Mouse (Mus musculus): ENCODE data around the gene Hist2h3c1.
"Not testable (repeated sequence)": the region's sequence is repeated elsewhere in the genome, so short reads cannot be mapped to it uniquely, and the experiment has no call there.

Gene Hist2h3c1

DNA sequence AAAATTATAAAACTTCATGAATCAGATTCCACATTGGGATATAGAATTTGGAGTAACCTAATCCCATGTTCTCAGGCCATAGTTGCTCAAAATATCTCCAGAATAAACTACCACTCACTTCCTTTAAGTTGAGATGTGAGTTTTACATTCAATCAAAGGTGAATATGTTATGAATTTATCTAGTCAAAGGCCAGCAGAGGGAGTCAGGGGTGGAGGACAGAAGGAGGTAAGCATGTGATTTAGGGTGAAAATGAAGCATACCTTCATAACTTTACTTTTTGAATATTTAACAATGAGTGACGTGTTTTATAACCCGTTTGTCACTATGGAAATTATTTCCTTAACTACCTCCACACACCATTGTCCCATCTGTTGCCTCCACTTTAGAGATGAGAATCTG, 11.6 kb upstream of the Hist2h3c1 start:
- DNase-seq (ENCODE audit: low read depth, low spot score), result peak; percentile 35

- no peak for DNase-seq (ENCODE audit: low read depth, low spot score)
Measured at GRCm38 (mm10) chr3:96235836-96236235, 10.6 kb upstream of the Hist2h3c1 start.

DNA sequence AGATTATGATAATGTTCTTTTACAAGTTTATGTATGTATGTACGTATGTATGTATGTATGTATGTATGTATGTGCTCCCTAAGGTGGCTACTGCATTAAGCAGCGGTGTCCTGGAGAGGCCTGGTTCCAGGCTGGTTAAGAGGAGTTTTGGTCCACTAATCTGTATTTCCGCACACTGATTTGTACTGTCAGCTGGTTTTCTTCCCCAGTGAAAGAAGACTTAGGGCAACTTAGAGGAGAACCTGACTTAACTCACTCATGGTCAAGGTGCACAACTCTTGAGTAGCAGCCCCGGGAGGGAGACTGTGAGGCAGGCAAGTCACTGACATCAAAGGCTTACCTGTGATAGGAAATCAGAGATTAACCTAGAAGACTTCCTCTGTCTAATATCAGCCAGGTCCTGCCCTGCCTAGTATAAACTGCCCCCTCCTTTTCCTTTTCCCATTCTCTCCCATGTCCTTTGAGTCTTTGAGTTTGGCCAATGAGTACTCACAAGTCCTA, 9.6 kb upstream of the Hist2h3c1 start:
- no peak for DNase-seq (ENCODE audit: low read depth, low spot score)

DNA sequence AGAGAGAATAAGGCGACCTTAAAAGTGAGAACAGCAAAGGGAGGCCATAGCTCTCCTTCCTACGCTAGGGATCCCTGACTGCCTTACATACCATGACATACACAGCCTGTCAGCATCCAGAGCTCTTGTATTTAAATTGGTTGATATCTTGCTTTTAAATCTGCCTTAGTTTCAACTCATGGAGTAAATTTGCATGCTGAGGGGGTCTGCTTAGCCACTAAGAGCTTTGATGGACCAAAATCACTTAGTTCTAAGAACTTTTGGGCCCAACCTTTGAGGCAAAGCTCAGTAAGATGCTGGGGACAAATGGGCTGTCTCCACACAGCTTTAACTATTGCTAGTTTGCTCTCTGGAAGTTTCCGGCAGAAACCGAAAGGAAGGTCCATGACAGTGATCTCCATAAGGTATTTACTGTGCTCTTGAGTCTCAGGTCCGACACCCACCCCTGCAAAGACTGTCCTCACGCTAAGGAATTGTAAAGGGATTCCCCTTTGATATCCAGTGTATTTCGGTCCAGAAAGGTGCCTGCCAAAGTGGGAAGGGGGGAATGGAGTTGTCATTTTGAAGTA, 9.1 kb upstream of the Hist2h3c1 start:
- DNase-seq (ENCODE audit: low read depth, low spot score), result peak; percentile 16

DNA sequence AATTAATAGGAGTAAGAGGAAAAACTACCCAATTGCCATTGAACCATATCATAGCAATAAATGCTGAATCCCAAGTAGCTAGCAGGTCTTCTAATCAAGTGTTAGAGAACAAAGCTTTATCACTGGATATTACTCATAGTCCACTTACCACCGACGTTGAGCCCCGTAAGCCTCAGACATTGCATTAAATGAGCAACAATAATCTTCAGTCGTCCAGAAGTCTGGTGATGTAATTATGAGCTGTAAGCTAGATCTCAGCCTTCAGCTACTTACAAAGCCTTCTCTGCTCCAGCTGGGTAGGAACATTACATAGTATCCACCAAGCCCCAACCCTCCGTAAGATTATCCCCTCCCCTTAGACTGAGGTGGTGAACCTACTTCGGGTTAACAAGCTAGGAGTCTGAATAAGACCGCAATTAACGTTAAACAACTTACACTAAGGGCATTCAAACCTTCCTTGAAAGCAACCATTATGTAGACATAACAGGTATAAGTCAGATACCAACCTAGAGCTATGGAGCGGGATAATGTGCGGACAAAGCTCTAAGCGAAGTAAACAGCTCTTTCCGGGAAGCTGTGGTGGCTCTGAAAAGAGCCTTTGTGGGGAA, 8.5 kb upstream of the Hist2h3c1 start:
- DNase-seq (ENCODE audit: low read depth, low spot score), result peak; percentile 29

- DNase-seq (ENCODE audit: low read depth, low spot score), result not testable (repeated sequence)
Measured at GRCm38 (mm10) chr3:96238954-96239793, 7.3 kb upstream of the Hist2h3c1 start, which contains the start of gene Hist2h3c2. Gene Hist2h3c2 (minus strand): TSS chr3:96239127.

- DNase-seq (ENCODE audit: low read depth, low spot score), result peak; percentile 74
Measured at GRCm38 (mm10) chr3:96239949-96240798, 6.3 kb upstream of the Hist2h3c1 start, which contains the start of gene Hist2h2aa2. Gene Hist2h2aa2 (minus strand): TSS chr3:96240276.

GRCm38 (mm10) chr3:96240799-96241197, 5.7 kb upstream of the Hist2h3c1 start:
- DNase-seq (ENCODE audit: low read depth, low spot score), result no peak

DNA sequence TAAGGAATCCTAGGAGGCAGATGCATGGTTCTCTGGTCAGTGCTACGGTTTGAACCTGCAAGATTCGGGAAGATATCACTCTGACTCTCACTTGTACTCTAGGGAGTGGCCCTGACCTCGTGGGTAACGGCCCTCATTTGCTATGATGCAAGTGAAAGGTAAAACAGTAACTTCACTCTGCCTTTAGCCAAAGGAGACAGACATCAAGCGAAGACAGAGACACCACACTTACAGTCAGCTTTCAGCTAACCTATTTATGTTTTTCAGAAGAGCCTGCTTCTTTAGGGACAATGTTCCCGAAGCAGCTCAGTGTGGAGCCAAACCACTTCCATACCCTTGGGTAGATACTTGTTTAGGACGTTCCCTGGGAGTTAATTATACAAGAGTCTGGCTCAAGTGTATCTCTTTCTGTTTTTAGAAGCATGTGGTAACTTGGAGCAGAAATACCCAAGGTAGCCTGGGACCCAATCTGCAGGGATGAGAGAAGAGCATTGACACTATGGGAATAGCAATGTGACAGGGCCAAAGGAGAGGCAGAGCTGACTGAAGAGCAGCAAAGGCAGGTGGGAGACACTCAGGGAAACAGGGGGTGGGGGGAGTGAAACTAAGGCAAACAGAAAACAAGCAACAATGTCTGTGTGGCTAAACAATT, 2.4 kb upstream of the Hist2h3c1 start:
- no peak for DNase-seq (ENCODE audit: low read depth, low spot score)

DNA sequence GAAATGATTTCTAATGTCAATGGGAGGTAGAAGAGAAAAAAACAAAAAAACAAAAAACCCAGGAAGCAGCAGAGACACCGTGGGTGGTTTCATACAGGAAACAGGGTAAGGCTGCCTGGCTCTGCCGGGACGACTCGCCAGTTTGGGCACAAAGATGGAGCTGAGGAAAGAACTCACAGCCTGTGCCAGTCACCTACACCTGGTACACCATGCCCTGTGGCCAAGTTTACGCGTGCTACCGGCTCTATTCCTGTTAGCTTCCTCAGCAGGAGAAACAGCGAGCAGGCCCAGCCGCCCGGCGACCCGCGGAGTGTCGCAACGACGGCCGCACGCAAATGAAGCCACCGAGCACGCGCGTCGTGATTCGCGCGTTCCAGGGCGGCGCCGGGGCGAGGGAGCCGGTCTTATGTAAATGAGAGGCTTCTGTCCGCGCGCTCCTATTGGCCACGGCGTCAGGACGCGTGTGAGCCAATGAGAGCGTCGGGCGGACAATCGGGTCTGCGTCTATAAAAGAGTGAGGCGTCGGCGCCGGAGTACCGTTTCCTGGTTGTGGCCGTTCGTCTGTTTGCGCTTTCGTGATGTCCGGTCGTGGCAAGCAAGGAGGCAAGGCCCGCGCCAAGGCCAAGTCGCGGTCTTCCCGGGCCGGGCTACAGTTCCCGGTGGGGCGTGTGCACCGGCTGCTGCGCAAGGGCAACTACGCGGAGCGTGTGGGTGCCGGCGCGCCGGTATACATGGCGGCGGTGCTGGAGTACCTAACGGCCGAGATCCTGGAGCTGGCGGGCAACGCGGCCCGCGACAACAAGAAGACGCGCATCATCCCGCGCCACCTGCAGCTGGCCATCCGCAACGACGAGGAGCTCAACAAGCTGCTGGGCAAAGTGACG, 1.2 kb upstream of the Hist2h3c1 start, which contains the start of gene Hist2h2aa1:
Gene Hist2h2aa1, plus strand, starts transcription at position 495 of the 884 bp plus-strand sequence.
- peak; percentile 88 for DNase-seq (ENCODE audit: low read depth, low spot score)

GRCm38 (mm10) chr3:96246018-96246417, 467 bp upstream of the Hist2h3c1 start:
- not testable (repeated sequence) for DNase-seq (ENCODE audit: low read depth, low spot score)

GRCm38 (mm10) chr3:96247356-96248140, 1.1 kb downstream of the Hist2h3c1 start:
- DNase-seq (ENCODE audit: low read depth, low spot score), result no peak

DNA sequence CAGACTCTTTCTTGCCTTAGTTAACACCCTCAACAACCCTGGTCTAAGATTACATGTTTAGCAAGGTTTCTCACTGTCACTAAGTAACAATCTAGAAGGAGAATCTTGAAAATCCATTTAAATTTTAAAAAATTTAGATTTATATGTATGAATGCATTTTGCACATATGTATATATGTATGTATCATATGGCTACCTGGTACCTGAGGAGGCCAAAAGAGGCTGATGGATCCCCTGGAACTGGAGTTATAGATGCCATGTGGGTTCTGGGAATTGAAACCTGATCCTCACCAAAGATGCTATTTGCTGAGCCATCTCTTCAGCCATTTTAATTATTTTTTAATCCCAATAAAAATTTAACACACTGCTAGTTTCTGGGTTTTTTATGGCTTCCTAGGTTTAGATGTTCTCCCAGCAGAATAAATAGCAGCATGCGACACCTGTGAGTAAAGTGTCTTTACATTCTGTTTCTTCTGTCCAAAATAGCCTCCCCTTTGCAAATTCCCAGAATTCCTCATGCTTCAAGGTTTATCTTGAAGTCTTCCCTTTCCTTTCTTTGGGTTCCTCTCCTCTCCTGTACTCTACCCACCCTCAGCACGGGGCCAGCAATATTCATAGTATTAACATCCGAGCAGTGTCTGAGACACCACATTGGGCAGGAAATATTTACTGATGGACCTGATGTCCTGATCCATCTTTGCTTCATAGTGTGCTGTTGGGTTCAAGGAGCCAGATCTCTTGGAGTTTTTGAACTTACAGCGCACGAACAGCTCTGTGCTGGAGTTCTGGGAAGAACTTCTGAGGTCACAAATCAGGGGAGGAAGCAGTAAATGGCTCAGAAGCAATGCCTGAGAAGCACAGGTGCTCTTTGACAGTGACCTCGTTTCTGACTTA, 1.9 kb downstream of the Hist2h3c1 start:
- DNase-seq (ENCODE audit: low read depth, low spot score), result no peak

DNA sequence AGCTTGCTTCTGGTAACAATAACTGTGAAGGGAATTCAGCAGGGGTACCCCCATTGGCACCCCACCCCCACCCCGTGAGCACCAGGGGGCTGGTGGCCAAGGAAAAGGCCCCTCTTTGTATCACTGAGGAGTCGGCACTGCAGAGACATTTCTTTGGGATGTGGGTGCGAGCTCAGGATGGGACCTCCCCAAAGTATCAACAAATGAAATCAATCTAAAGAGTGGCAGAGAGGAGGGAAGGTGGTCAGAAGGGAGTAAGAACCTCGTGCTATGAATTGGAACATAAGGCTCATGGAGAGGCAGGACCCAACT, 2.5 kb downstream of the Hist2h3c1 start:
- no peak for DNase-seq (ENCODE audit: low read depth, low spot score)

DNA sequence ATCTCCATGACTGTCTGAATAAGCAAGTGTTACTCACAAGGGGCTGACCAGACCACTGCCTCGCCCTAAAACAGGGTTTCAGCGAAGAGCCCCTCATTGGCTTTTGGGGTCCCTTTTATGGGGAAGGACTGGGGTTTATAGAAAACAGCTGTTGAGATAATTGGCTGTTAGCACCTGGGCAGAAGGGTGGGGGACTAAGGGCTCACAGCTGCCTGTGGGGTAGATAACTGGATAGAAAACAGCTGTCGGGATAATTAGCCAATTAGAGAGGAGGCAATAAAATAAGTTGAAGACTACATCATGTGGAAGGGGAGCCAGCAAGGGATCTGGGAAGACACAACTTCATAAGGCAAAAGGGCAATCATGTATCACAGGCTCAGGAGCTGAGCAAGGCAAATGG, 4.4 kb downstream of the Hist2h3c1 start:
- no peak for DNase-seq (ENCODE audit: low read depth, low spot score)

GRCm38 (mm10) chr3:96251787-96252186, 5.3 kb downstream of the Hist2h3c1 start:
- DNase-seq (ENCODE audit: low read depth, low spot score), result no peak

GRCm38 (mm10) chr3:96254683-96255355, 8.3 kb downstream of the Hist2h3c1 start:
- DNase-seq (ENCODE audit: low read depth, low spot score), result no peak

Measured in CD4-positive helper T cell, adult 2 months (primary cell).